Mouse (Mus musculus): ENCODE results near the gene Rpl34. TPM values are rescaled to one million over a fixed set of nuclear protein-coding genes. Genes with fewer than 3 reads are reported as not detected.

The Rpl34 gene
- polyA plus RNA-seq, 1 experiment: 1,098 TPM

DNA sequence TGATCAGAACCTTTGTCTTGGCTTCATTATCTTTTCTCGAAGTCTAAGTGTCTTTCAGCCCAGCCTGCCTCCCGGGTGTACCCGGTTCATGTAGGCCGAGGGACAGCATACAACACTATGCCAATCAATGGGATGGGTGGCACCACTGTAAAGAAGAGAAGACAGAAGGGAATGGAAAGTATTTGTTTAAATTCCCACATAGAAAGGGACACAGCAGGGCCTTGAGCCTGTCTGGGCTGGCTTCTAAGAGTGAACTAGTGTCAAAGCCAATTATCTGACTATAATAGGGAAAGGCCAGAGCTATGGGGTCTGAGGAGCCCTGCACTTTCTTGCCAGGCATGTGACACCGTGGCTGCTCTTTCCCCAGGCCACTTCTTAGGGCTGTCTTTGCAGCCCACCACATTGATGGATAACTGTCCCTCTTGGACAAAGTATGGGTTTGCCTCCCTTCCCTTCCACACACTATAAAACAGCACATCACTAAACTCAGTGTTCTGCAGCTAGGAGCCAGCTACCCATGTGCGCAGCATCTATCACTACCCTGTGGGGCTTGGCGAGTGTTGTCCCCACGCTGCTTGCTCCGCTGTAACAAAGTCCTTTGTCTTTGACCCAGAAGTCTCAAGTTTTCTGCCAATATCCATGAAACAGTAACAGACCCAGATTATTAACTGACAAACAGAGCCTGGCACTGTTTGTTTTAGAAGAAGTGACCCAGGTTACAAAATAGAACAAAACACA is 45.8 kb downstream of the Rpl34 start:
- H3K4me1 ChIP-seq (ENCODE audit: control insufficient read depth, insufficient read depth, insufficient read length, low read length): no peaks in the 10 kb centered on the region
- TF ChIP-seq CTCF (IDR thresholded peaks at IDR 0.05; ENCODE audit: extremely low read depth, insufficient read length, insufficient replicate concordance, low read depth, low read length): no peak
- no peak for TF ChIP-seq POLR2A (IDR thresholded peaks at IDR 0.05; ENCODE audit: low read depth, low read length)
- 92% methylated on average over 9 of the region's 9 CpGs for WGBS
- no peak overlapping the region for H3K4me3 ChIP-seq (ENCODE audit: low read depth, low read length)
- H3K27ac ChIP-seq (ENCODE audit: insufficient read depth, low read depth, low read length): no peak overlapping the region
- no peaks in the 10 kb centered on the region; the same call in 1 of the 2 replicates for H3K27me3 ChIP-seq (ENCODE audit: control insufficient read depth, insufficient read depth, low read length)
- no peaks in the 10 kb centered on the region for H3K36me3 ChIP-seq (ENCODE audit: control insufficient read depth, insufficient read depth, low read length)

DNA sequence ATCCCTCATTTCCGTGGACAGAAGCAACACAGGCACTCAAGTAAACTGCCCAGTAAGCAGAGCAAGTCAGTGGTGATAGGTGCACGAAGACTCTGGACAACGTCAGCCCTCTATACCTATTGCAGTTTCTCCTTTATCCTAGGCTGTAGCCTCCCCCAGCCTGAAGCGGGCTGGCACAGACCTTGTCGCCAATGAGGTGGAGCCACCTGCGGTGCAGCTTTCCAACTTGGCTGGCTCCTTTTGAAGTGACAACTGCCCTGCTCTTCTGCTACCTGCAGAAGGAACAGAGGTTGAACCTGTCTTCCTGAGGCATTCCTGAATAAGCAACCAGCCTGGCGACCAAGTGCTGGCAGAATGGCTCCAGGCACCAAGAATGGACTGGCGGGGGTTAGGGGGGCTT is 46.4 kb downstream of the Rpl34 start:
- H3K36me3 ChIP-seq (ENCODE audit: control insufficient read depth, insufficient read depth, low read length): no peaks in the 10 kb centered on the region
- H3K4me1 ChIP-seq (ENCODE audit: control insufficient read depth, insufficient read depth, insufficient read length, low read length): no peaks in the 10 kb centered on the region
- WGBS: 85% methylated on average over 8 of the region's 8 CpGs
- TF ChIP-seq POLR2A (IDR thresholded peaks at IDR 0.05; ENCODE audit: low read depth, low read length) (no peak), CTCF (IDR thresholded peaks at IDR 0.05; ENCODE audit: extremely low read depth, insufficient read length, insufficient replicate concordance, low read depth, low read length) (no peak)
- H3K27me3 ChIP-seq (ENCODE audit: control insufficient read depth, insufficient read depth, low read length): no peaks in the 10 kb centered on the region; the same call in 1 of the 2 replicates
- H3K4me3 ChIP-seq (ENCODE audit: low read depth, low read length): no peak overlapping the region
- no peak overlapping the region for H3K27ac ChIP-seq (ENCODE audit: insufficient read depth, low read depth, low read length)

DNA sequence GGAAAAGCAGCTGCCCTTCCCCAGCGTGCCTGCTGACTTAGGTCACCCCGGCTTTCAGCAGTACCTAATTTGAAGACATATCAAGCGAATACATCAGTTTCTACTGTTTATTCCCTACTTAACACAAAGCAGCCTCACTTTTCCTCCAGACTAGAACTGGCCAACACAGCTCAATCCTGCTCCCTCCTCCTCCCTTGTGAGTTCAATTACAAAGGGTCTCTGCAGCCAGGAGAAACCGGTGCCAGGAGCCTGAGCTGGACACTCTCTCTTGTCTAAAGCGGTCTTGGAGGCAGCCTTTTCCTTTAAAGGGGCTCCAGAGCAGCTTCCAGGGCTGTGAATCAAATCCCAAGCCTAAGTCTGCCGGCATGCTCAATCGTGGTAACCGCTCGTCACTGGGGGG is 48.0 kb downstream of the Rpl34 start:
- 85% methylated on average over 9 of the region's 9 CpGs for WGBS

DNA sequence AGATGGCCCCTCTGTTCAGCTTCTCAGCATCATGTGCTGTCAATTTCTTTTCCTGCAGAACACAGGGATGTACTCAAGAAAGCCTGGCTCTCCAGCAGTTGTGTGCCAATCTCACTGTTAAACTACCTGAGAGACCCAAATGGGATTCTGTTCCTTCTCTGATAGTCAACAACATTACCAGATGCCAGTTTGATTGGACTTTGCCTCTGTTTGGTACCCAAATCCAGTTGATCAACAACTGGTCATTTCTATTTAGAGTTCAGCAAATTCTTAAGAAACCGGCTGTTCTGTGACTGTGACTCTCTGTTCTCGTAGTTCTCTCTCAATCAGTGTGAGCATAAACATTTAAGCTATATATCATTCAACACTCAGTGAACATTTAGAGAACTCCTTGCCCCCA is 49.0 kb downstream of the Rpl34 start:
- no peak overlapping the region for H3K4me3 ChIP-seq (ENCODE audit: low read depth, low read length)
- H3K4me1 ChIP-seq (ENCODE audit: control insufficient read depth, insufficient read depth, insufficient read length, low read length): no peaks in the 10 kb centered on the region
- 84% methylated on average over 2 of the region's 2 CpGs for WGBS
- no peaks in the 10 kb centered on the region; the same call in 1 of the 2 replicates for H3K27me3 ChIP-seq (ENCODE audit: control insufficient read depth, insufficient read depth, low read length)
- TF ChIP-seq CTCF (IDR thresholded peaks at IDR 0.05; ENCODE audit: extremely low read depth, insufficient read length, insufficient replicate concordance, low read depth, low read length): no peak
- no peaks in the 10 kb centered on the region for H3K36me3 ChIP-seq (ENCODE audit: control insufficient read depth, insufficient read depth, low read length)
- H3K27ac ChIP-seq (ENCODE audit: insufficient read depth, low read depth, low read length): no peak overlapping the region

More for the DNA sequence above, 48.0 kb downstream of the Rpl34 start:
- Histone ChIP-seq H3K27me3 (ENCODE audit: control insufficient read depth, insufficient read depth, low read length) (no peaks in the 10 kb centered on the region; the same call in 1 of the 2 replicates), H3K4me1 (ENCODE audit: control insufficient read depth, insufficient read depth, insufficient read length, low read length) (no peaks in the 10 kb centered on the region), H3K4me3 (ENCODE audit: low read depth, low read length) (no peak overlapping the region), H3K27ac (ENCODE audit: insufficient read depth, low read depth, low read length) (no peak overlapping the region), H3K36me3 (ENCODE audit: control insufficient read depth, insufficient read depth, low read length) (no peaks in the 10 kb centered on the region)
- TF ChIP-seq CTCF (IDR thresholded peaks at IDR 0.05; ENCODE audit: extremely low read depth, insufficient read length, insufficient replicate concordance, low read depth, low read length): no peak
- no peak for TF ChIP-seq POLR2A (IDR thresholded peaks at IDR 0.05; ENCODE audit: low read depth, low read length)

DNA sequence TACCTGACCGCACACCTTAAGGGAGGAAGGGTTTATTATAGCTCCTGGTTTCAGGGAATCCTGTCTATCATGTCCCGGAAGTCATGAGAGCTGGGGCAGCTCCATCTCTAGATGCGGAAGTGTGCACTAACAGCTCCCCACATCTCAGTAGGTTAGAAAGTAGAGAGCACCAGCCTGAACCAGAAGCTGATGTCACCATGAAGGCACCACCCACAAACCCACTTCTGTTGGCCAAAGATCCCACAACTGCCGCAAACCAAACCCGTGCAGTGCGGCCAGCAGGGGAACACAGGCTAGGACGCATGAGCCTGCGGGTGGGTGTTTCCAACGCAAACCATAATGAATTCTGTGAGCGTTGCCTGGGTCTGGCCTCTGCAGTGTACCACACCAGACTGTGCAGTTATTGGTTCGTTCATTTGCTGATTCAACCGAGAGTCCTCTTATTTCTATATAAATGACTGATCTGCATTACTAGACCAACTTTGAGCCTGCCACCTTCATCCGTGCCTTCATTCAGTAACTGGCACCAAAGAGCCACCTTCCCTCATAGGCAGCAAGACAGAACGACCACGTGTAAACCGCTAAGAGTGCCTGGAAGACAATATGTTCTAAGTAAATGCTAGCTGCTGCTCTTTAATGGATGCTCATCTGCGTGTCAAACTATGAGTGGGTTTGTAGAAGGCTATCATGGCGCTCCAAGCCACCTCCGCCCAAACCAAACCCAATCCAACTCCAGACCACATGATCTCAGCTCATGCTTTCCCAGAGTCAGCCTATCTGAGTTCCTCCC is 52.3 kb downstream of the Rpl34 start:
- WGBS: 92% methylated on average over 19 of the region's 19 CpGs
- no peaks in the 10 kb centered on the region for H3K36me3 ChIP-seq (ENCODE audit: control insufficient read depth, insufficient read depth, low read length)
- no peak overlapping the region for H3K4me3 ChIP-seq (ENCODE audit: low read depth, low read length)
- H3K4me1 ChIP-seq (ENCODE audit: control insufficient read depth, insufficient read depth, insufficient read length, low read length): no peaks in the 10 kb centered on the region
- H3K27ac ChIP-seq (ENCODE audit: insufficient read depth, low read depth, low read length): no peak overlapping the region
- TF ChIP-seq POLR2A (IDR thresholded peaks at IDR 0.05; ENCODE audit: low read depth, low read length) (no peak), CTCF (IDR thresholded peaks at IDR 0.05; ENCODE audit: extremely low read depth, insufficient read length, insufficient replicate concordance, low read depth, low read length) (no peak)
- H3K27me3 ChIP-seq (ENCODE audit: control insufficient read depth, insufficient read depth, low read length): no peaks in the 10 kb centered on the region; the same call in 1 of the 2 replicates

Other genes starting within 250 kb of the Rpl34 start
- 0.03 and 0.10 TPM in 2 replicates for gene Etnppl, start 113.0 kb downstream of the Rpl34 start, polyA plus RNA-seq (2012; rRNA removed)
- gene Ostc, start 21.0 kb downstream of the Rpl34 start, polyA plus RNA-seq (2012; rRNA removed): 42.6 and 43.2 TPM in 2 replicates